Mouse (Mus musculus) thymus, postnatal 36 days (tissue): Measurements from ENCODE around the gene Nbeal1.

ENCODE experiments used
- DNase-seq, 2 experiments: peaks; one replicate each; pipeline ENCODE4 v3.0.0; 2022; ENCODE audit warnings: mixed read lengths in 2 of 2

Nbeal1 gene

DNA sequence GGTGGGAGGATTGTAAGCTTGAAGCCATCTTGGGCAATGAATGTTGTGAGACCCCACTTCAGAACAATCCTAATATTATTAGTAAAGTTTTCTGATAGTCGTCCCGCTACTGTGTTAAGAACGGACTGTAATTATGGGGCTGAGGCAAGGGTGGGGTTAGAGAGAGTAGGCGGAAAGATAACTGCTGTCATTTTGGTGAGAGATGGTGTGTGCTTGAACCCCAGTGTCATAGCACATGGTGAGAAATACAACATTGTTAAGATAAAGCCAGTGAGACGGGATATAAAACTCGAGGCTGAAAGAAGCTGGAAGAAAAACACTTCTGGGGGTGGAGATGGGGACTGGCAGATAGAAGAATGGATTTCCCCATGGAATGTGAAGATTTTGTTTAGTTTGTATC, 164.3 kb downstream of the Nbeal1 start:
- no peak for DNase-seq

DNA sequence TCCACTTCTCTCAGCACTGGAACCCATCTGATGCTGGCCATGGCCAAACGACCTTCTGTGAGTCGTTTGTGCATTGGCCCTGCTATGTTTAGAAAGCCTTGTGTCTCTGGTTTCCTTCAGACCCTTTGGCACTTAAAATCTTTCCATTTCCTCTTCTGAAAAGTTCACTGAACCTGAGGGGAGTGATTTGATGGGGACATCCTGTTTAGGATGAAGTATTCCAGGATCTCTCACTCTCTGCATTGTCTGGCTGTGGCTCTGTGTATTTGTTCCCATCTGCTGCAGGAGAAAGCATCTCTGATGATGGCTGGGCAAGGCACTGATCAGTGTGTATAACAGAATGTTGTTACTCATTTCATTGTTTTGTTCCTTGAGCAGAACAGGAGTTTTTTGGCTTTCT, 165.3 kb downstream of the Nbeal1 start:
- DNase-seq, result no peak

DNA sequence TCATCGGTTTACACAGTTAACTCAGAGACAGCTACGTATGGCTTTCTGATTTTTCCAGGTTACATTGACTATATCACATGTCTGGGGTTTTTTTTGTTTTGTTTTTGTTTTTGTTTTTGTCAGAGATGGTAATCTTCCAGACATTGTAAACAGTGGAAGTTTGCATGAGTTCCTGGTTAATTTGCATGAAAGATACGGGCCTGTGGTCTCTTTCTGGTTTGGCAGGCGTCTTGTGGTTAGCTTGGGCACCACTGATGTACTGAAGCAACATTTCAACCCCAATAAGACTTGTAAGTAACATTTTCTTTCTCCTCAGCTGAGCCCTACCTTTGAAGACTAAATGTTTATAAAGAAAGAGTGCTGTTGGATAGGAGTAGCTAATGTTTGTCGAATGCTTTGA, 172.4 kb downstream of the Nbeal1 start:
- DNase-seq, result no peak

DNA sequence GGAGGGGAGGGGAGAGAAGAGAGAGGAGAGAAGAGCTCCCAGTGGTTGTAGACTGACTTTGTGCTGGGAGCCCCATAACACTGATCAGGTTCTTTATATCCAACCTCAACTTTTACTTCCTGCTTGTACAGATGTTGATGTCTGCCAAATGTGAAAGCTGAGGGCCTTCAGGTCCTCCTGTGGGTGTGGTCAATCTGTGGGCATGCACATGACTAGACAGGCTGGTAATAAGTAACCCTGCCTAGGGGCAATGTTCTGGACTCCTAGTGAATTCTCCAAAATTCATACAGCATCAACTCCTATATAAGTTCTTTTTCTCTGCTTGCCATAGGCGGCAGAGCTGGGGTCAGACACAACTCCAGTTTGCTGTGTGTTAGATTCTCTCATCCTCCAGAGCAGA, 181.2 kb downstream of the Nbeal1 start:
- no peak for DNase-seq

DNA sequence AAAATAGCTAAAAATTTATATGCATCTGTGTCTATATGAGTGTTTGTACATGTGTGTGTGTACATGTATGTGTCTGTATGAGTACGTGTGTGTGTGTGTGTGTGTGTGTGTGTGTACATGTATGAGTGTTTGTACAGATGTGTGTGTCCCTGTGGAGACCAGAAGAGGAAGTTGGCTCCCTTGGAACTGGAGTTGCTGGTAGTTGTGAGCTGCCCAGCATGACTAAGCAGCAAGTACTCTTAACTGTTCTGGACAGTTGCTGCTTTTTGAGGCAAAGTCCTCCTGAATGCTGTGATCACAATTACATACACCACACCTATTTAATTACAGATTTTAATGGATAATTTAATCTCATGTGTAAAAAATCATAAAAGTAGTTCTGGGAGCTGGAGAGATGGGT, 196.2 kb downstream of the Nbeal1 start:
- DNase-seq, result no peak

DNA sequence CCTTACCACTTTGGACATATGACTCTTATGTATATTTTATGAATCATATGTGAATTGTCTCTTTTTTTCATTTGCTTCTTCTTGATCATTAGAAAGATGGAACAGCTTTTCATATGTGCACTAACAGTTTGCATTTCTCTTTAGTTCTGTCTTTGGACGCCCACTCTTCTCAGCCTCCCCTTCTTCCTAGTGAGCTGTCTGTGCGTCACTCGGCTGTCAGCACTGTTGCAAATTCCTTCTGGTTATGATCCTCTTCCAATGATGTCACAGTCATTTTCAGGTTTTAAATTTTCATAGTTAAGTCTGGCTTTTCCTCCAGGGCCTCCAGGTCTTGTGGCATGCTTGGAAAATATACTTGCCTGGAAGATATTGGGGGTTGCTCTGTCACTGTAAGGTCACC, 201.5 kb downstream of the Nbeal1 start:
- no peak for DNase-seq
